Mouse (Mus musculus): Measurements from ENCODE around the gene T. TPM values are rescaled to one million over a fixed set of nuclear protein-coding genes. Genes with fewer than 3 reads are reported as not detected.
"Not testable (repeated sequence)": the region's sequence is repeated elsewhere in the genome, so short reads cannot be mapped to it uniquely, and the experiment has no call there.

The T gene
- not detected for total RNA-seq (2021)
- long read RNA-seq, experiment 1: 0 reads
- long read RNA-seq, experiment 2: 0 reads

- DNase-seq (ENCODE audit: low spot score in 2 of 2): no peak
Measured at GRCm38 (mm10) chr17:8433978-8434960, at the start of gene T. Gene T, plus strand, starts transcription at chr17:8434423.

DNA sequence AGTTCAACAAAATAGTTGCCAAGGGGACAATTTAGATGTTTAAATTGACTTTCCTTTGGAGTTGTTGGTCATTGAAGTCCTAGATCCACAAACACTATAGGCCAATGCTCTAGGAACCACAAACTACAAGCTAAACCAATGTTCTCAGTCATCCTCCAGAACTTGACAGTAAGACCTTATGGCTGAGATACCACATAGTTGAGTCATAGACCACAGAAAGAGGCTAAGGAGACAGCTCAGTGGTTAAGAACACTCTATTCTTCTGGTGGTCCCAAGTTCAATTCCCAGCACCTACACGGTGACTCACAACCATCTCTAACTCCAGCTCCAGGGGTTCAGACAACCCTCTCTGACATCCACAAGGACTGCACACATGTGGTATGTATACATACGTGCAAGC, 48.8 kb upstream of the T start:
- DNase-seq (ENCODE audit: low spot score in 2 of 2): no peak

DNA sequence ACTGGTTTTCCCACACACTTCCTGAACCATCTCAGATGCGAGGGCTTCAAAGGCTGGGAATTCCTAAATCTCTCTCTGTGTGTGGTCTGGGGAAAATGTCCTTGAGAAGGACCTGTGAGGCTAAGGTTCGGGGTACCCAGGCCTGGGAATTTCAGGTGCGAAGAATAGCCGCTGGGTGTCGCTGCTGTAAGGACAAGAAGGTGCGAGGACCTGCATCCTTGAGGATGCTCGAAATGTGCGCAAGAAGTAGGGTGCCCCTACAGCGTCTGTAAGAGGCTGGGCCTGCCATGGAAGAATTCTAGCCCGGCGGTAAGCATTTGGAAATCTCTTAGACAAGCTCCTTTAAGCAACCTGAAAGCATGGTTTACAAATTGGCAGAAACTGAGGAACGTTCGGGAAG, 45.8 kb upstream of the T start:
- no peak for DNase-seq (ENCODE audit: low spot score in 2 of 2)

GRCm38 (mm10) chr17:8388990-8389789, 45.0 kb upstream of the T start:
- DNase-seq (ENCODE audit: low spot score in 2 of 2): no peak

DNA sequence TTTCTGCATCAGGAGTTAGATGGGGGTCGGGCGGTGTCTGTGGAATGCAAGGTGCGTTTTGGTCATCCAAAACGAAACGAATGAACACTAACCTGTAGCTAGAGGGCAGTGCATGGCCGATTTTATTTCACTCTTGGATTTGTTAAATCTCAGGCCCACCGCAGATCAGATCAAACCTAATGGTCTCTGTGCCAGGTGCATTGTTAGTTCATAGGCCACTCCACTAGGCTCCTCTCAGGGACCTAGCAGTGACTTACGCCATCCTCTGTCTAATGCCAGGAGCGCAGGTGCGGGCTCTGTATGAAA, 44.5 kb upstream of the T start:
- DNase-seq (ENCODE audit: low spot score in 2 of 2): no peak

GRCm38 (mm10) chr17:8390487-8390886, 43.7 kb upstream of the T start:
- DNase-seq (ENCODE audit: low spot score in 2 of 2): no peak

- no peak for DNase-seq (ENCODE audit: low spot score in 2 of 2)
Measured at GRCm38 (mm10) chr17:8396371-8396770, 37.9 kb upstream of the T start.

DNA sequence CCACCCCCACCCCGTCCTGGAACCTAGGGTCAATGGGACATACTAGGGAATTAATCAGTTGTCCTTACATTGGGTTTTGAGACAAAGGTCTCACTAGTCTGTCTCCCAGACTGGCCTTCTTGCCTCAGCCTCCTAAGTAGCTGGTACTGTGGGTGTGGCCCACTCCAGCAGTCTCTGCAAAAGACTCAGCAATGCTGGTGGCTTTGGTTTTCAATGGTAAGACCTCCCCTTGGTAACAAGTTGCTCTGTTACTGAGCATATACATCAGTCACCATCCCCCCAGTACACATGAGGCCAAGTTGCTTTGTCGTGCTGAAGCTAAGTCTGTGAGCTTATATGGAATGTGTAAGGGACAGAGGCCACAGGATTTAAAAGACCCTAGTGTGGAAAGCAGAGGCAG, 36.3 kb upstream of the T start:
- no peak for DNase-seq (ENCODE audit: low spot score in 2 of 2)

DNA sequence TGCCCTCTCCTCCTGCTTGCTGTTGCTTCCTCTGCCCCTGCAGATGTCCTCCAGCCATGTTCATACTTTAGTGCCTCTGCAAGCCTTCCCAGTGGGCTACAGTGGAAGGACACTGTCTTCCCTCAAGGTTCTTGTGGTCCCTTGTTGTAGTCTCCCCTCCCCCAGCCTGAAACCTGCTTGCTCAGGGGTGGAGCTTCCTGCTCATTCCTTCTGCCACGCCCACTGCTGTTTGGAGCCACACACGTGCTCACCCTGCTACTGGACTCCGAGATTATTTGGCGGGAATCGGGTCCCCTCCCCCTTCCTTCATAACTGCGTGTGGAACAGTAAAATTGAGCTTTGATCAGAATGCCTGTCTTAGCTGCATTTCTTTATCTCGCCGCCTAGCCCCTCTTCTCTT, 30.3 kb upstream of the T start:
- DNase-seq (ENCODE audit: low spot score in 2 of 2): not testable (repeated sequence)

DNA sequence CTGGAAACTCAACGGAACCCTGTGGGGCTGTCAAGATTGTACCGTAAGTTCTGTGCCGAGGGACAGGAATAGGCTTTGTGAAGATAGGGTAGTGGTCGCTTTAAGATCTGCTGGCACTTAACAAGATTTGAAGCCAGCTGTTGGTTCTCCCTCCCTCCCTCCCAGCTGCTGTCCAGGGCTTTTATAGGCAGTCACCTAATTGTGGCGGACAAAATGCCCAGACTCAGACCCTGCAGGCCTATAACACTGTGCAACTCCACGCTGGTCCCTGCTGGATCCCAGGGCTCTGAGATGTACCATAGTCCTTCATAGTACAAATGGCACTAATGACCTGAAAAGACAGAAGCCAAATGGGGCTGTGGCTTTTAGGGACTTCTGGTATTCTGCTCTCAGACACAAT, 27.9 kb upstream of the T start:
- DNase-seq (ENCODE audit: low spot score in 2 of 2): no peak

- not testable (repeated sequence) for DNase-seq (ENCODE audit: low spot score in 2 of 2)
Measured at GRCm38 (mm10) chr17:8408002-8408401, 26.2 kb upstream of the T start.

- DNase-seq (ENCODE audit: low spot score in 2 of 2): no peak
Measured at GRCm38 (mm10) chr17:8408589-8409295, 25.5 kb upstream of the T start.

- DNase-seq (ENCODE audit: low spot score in 2 of 2): no peak
Measured at GRCm38 (mm10) chr17:8410330-8410729, 23.9 kb upstream of the T start.

DNA sequence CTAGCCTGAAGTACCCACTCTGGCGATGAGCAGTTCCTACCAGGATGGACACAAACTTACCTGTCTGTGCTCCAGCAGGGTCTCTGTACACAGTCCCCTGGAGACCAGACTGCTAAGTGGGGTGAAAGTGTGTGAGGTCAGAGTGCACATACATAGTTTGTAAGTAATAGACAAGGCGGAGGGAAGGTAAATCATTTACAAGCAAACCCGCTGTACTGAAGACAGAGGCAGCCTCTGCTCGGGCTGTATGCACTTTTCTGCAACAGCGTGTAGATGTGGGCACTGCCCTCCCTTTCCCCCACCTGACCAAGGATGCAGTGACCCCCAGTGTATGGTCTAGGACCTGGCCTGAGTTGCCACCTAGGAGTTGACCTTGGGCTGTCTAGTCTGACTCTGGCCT, 20.6 kb upstream of the T start:
- DNase-seq (ENCODE audit: low spot score in 2 of 2): no peak

- DNase-seq (ENCODE audit: low spot score in 2 of 2): no peak
Measured at GRCm38 (mm10) chr17:8415533-8415932, 18.7 kb upstream of the T start.

DNA sequence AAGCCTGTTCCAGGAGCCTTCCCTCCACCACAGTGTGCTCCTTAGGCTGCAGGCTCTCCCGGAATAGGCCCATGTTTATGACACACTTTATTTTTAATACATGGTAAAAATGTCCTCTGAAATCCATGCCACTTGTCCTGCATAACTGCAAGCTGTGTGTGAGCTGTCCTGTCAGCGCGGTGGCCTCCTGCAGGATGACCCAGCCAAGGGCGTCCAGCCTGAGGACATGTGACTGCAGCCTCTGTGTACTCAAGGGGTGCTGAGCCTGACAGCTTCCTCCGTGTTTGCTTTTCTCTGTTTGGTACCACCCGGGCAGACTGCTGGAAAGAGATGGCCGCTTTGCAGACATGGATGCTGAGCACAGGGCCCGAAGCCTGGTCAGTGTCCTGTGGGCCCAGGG, 17.4 kb upstream of the T start:
- DNase-seq (ENCODE audit: low spot score in 2 of 2): no peak

DNA sequence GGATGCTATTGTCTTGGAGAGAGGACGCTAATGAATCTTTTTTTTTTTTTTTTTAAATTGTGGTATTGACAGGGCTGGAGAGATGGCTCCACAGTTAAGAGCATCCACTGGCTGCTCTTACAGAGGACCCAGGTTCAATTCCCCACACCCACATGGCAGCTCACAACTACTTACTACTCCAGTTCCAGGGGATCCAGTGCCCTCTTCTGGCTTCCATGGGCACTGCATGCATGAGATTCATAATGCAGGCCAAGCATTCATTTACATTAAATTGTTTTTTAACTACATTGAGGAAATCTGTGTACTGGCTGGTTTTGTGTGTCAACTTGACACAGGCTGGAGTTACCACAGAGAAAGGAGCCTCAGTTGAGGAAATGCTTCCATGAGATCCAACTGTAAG, 13.5 kb upstream of the T start:
- DNase-seq (ENCODE audit: low spot score in 2 of 2): no peak

- DNase-seq (ENCODE audit: low spot score in 2 of 2): no peak
Measured at GRCm38 (mm10) chr17:8421517-8421916, 12.7 kb upstream of the T start.

DNA sequence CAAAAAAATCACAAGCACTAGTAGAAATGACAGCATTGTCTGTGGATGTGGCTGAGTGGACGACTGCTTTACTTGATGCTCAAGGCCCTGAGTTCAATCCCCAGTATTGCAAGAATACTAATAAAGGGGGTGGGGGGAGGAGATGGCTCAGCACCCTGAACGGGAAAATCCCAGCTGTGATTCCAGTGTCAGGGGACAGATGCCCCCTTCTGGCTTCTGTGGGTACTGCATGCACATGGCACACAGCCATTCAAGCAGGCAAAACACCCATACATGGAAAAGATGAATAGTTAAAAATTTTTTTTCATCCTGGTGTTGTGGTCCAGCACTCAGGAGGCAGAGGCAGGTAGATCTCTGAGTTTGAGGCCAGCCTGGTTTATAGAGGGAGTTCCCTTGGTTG, 10.9 kb upstream of the T start:
- no peak for DNase-seq (ENCODE audit: low spot score in 2 of 2)

DNA sequence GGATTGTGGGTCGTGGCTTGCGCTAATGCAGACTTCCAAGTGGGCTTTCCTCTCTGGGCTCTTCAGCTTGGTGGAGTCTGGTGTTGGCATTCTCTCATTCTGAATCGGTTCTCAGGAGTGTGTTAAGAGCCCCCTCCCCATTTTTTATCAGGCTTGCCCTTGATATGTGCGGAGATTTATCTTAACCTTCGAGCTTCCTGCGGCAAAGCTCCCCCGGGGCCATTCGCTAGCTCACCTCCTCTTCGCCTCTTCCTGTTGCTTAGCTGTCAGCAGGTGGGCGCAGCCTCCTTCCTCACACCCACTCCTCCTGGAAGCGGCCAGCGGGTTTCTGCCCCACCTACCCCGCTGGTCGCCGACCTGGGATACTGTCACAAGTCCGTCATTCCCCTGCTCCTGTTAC, 4.8 kb upstream of the T start:
- DNase-seq (ENCODE audit: low spot score in 2 of 2): no peak

DNA sequence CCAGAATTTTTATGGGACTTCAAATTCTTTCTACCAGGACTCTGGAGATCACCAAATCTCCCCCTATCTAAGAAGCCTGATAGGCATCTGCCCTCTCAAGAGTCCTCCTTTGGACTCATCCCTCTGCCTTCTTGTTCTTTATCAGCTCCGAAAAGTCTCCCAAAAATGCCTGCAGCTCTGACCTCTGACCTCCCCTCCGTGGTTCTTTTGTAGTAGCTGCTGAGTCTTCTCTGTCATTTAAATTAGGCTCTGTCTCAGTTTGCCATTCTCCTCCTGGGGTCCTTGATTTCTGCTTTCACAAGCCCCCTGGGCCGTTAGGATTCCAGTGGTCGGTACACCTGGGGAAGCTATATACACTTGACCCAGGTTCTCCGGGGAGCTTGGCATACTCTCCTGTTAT, 4.3 kb upstream of the T start:
- no peak for DNase-seq (ENCODE audit: low spot score in 2 of 2)

Measured in adrenal gland, adult 18-20 months (tissue).